ENCODE assay signal across 27 mouse cellular contexts in the genomic region with DNA sequence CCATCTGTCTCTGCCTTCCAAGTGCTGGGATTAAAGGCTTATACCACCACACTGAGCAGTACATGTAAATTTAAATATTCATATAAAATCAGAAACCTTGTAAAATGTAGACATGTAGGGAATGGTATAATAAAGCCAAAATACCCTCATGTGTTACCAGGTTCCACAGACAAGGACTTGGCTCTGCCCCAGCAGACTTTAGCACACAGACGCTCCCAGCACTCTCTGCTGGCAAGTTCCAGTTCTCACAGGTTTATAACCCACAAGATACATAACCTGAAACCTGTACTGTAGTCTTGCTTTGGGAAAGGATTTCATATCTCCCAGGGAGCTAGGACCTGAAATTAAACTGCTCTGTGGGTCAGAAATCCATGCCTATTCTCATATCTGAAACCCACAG. TPM values are rescaled to one million over a fixed set of nuclear protein-coding genes. Genes with fewer than 3 reads are reported as not detected.
DNase-seq lines count a peak whose midpoint lies in the region; ATAC-seq lines count a peak whose summit lies in the region.
"Had no signal": no experiment of that assay in that cellular context is flagged by ENCODE, and none has a peak within 500 bp of the region (broad histone marks: within the 10 kb centered on the region; RNA-seq: fewer than 3 reads in every experiment).

No protein-coding gene starts in this region.

- peaks cover 22% of the 10 kb centered on the region for H3K36me3 ChIP-seq in forebrain, embryonic 14.5 days (ENCODE audit: control insufficient read depth, insufficient read depth, low read length)
- H3K36me3 ChIP-seq in forebrain, embryonic 11.5 days (ENCODE audit: control insufficient read depth, insufficient read depth, low read length): no peaks in the 10 kb centered on the region; the same call in 1 of the 2 replicates
- peaks cover 12% of the 10 kb centered on the region; the same call in 1 of the 2 replicates for H3K36me3 ChIP-seq in kidney, embryonic 14.5 days (ENCODE audit: control insufficient read depth, insufficient read depth, low read length)
- H3K36me3 ChIP-seq: embryonic facial prominence, embryonic 12.5 days; limb, embryonic 15.5 days had no signal

- peak; percentile 5 for DNase-seq in forebrain, embryonic 14.5 days (ENCODE audit: low spot score)
- DNase-seq in forebrain, embryonic 11.5 days (ENCODE audit: low spot score): no peak
- DNase-seq in kidney, postnatal 10 days: peak; percentile 53
- peak; percentile 34 to 53 for DNase-seq in kidney, postnatal 25 days
- no peak for DNase-seq in urinary bladder, postnatal 14 days (ENCODE audit: low spot score)
- DNase-seq: adrenal gland, postnatal 25 days; B cell, adult 2 months; cerebellum, postnatal 36 days; embryo, embryonic 11 days; gastrocnemius, postnatal 10 days; heart, postnatal 14 days; liver, embryonic 13.5 days; lung, adult 18-20 months; lung, postnatal 4 days; thymus, postnatal 4 days had no signal

- no peaks in the 10 kb centered on the region for H3K27me3 ChIP-seq in forebrain, embryonic 14.5 days (replicated peaks; ENCODE audit: control insufficient read depth, insufficient read depth, low read length)
- H3K27me3 ChIP-seq in forebrain, embryonic 11.5 days (ENCODE audit: control insufficient read depth, insufficient read depth, low read length): no peaks in the 10 kb centered on the region
- no peaks in the 10 kb centered on the region for H3K27me3 ChIP-seq in kidney, embryonic 14.5 days (ENCODE audit: control insufficient read depth, insufficient read depth, low read length)
- H3K27me3 ChIP-seq: embryonic facial prominence, embryonic 12.5 days; hindbrain, embryonic 15.5 days; limb, embryonic 15.5 days; liver, embryonic 13.5 days; megakaryocyte, embryonic 14.5 days; midbrain, embryonic 12.5 days; neural tube, embryonic 12.5 days had no signal

- H3K27ac ChIP-seq in forebrain, embryonic 14.5 days (ENCODE audit: low read depth, low read length): no peak overlapping the region
- no peak overlapping the region for H3K27ac ChIP-seq in forebrain, embryonic 11.5 days (ENCODE audit: low read depth, low read length)
- no peak overlapping the region for H3K27ac ChIP-seq in kidney, embryonic 14.5 days (ENCODE audit: low read depth, low read length)
- H3K27ac ChIP-seq: embryonic facial prominence, embryonic 12.5 days; hindbrain, embryonic 10.5 days; hindbrain, embryonic 15.5 days; kidney, postnatal 0 days; limb, embryonic 15.5 days; liver, embryonic 13.5 days; midbrain, embryonic 12.5 days; neural tube, embryonic 12.5 days had no signal

- ATAC-seq in forebrain, embryonic 14.5 days: no peak
- ATAC-seq in forebrain, embryonic 11.5 days (replicated peaks; ENCODE audit: low FRiP score): no peak
- no peak for ATAC-seq in kidney, embryonic 14.5 days (ENCODE audit: low FRiP score, low TSS enrichment)
- ATAC-seq: inflammation-experienced regulatory T-cells, adult 6 months; lung, postnatal 0 days had no signal

- no peak overlapping the region for H3K9ac ChIP-seq in forebrain, embryonic 14.5 days (ENCODE audit: low read length)
- H3K9ac ChIP-seq in forebrain, embryonic 11.5 days (ENCODE audit: low read length): no peak overlapping the region
- H3K9ac ChIP-seq in kidney, embryonic 14.5 days (ENCODE audit: low read depth, low read length): no peak overlapping the region
- H3K9ac ChIP-seq: embryonic facial prominence, embryonic 12.5 days; hindbrain, embryonic 15.5 days; limb, embryonic 15.5 days; liver, embryonic 13.5 days; midbrain, embryonic 12.5 days; neural tube, embryonic 12.5 days had no signal

- 82% methylated on average over 1 of the region's 1 CpGs for whole genome bisulfite sequencing in forebrain, embryonic 14.5 days
- 96% methylated on average over 1 of the region's 1 CpGs for WGBS in forebrain, embryonic 11.5 days
- WGBS in kidney, embryonic 14.5 days: 85% methylated on average over 1 of the region's 1 CpGs

- no peaks in the 10 kb centered on the region for H3K4me1 ChIP-seq in forebrain, embryonic 14.5 days (ENCODE audit: control insufficient read depth, insufficient read depth, low read length)
- no peaks in the 10 kb centered on the region for H3K4me1 ChIP-seq in forebrain, embryonic 11.5 days (replicated peaks; ENCODE audit: control insufficient read depth, insufficient read depth, low read length)
- H3K4me1 ChIP-seq in kidney, embryonic 14.5 days (ENCODE audit: control insufficient read depth, insufficient read depth, low read length): no peaks in the 10 kb centered on the region
- H3K4me1 ChIP-seq: embryonic facial prominence, embryonic 12.5 days; hindbrain, embryonic 10.5 days; hindbrain, embryonic 15.5 days; limb, embryonic 15.5 days; liver, embryonic 13.5 days; megakaryocyte, embryonic 14.5 days; midbrain, embryonic 12.5 days; neural tube, embryonic 12.5 days had no signal

- no peak overlapping the region for H3K4me3 ChIP-seq in forebrain, embryonic 14.5 days (ENCODE audit: low read depth, low read length)
- H3K4me3 ChIP-seq in forebrain, embryonic 11.5 days (ENCODE audit: low read depth, low read length): no peak overlapping the region
- no peak overlapping the region for H3K4me3 ChIP-seq in kidney, embryonic 14.5 days (ENCODE audit: low read length)
- H3K4me3 ChIP-seq: embryonic facial prominence, embryonic 12.5 days; hindbrain, embryonic 10.5 days; hindbrain, embryonic 15.5 days; limb, embryonic 15.5 days; liver, embryonic 13.5 days; megakaryocyte, embryonic 14.5 days; midbrain, embryonic 12.5 days; myocyte; neural tube, embryonic 12.5 days had no signal

- no peaks in the 10 kb centered on the region for H3K9me3 ChIP-seq in forebrain, embryonic 14.5 days (replicated peaks; ENCODE audit: control insufficient read depth, low read length)
- H3K9me3 ChIP-seq in forebrain, embryonic 11.5 days (ENCODE audit: control insufficient read depth, low read length): no peaks in the 10 kb centered on the region
- no peaks in the 10 kb centered on the region for H3K9me3 ChIP-seq in kidney, embryonic 14.5 days (ENCODE audit: control insufficient read depth, low read length)
- H3K9me3 ChIP-seq: embryonic facial prominence, embryonic 12.5 days; hindbrain, embryonic 10.5 days; hindbrain, embryonic 15.5 days; limb, embryonic 15.5 days; liver, embryonic 13.5 days; megakaryocyte, embryonic 14.5 days; midbrain, embryonic 12.5 days; neural tube, embryonic 12.5 days had no signal

- no peak overlapping the region for H3K4me2 ChIP-seq in forebrain, embryonic 14.5 days (ENCODE audit: low read length)
- H3K4me2 ChIP-seq in forebrain, embryonic 11.5 days (ENCODE audit: low read depth, low read length, severe bottlenecking): no peak overlapping the region
- H3K4me2 ChIP-seq in kidney, embryonic 14.5 days (replicated peaks; ENCODE audit: low read depth, low read length): no peak overlapping the region
- H3K4me2 ChIP-seq: embryonic facial prominence, embryonic 12.5 days; hindbrain, embryonic 15.5 days; limb, embryonic 15.5 days; liver, embryonic 13.5 days; midbrain, embryonic 12.5 days; neural tube, embryonic 12.5 days had no signal

RNA-seq across cellular contexts. Expression of a gene that starts 30.3 kb away (rescaled TPM):
- 12.6 and 15.1 TPM in 2 replicates for polyA plus RNA-seq in forebrain, embryonic 14.5 days (2014; fragmentation: Nextera tagmentation; extraction: Ambion mirVana)
- polyA plus RNA-seq in forebrain, embryonic 11.5 days (2014; fragmentation: Nextera tagmentation; extraction: Ambion mirVana): 25.6 and 28.6 TPM in 2 replicates
- 8.5 and 14.3 TPM in 2 replicates for polyA plus RNA-seq in kidney, embryonic 14.5 days (2014; fragmentation: Nextera tagmentation; extraction: Ambion mirVana)

RNA-seq across cellular contexts. Expression of a gene that starts 30.5 kb away (rescaled TPM):
- 0.80 and 1.1 TPM in 2 replicates for polyA plus RNA-seq in forebrain, embryonic 14.5 days (2014; fragmentation: Nextera tagmentation; extraction: Ambion mirVana)
- polyA plus RNA-seq in forebrain, embryonic 11.5 days (2014; fragmentation: Nextera tagmentation; extraction: Ambion mirVana): 1.1 and 2.3 TPM in 2 replicates
- 5.7 and 7.7 TPM in 2 replicates for polyA plus RNA-seq in kidney, embryonic 14.5 days (2014; fragmentation: Nextera tagmentation; extraction: Ambion mirVana)

Comparison
In these comparisons a context has a peak if more than half of its experiments do, and no peak if none do; other contexts are left out.
1. DNase-seq: peak in forebrain, embryonic 14.5 days (single experiment), kidney, postnatal 10 days (single experiment) and kidney, postnatal 25 days (2 of 2); none in forebrain, embryonic 11.5 days (single experiment) and urinary bladder, postnatal 14 days (single experiment).